Mouse (Mus musculus): ENCODE measurements around the gene Mpo. TPM values are rescaled to one million over a fixed set of nuclear protein-coding genes. Genes with fewer than 3 reads are reported as not detected.
A peak's percentile ranks its signal among the peaks of the same experiment; 100 is the strongest.

The Mpo gene
- polyA plus RNA-seq, 1 experiment from 2014 or later: 1.7 TPM

DNA sequence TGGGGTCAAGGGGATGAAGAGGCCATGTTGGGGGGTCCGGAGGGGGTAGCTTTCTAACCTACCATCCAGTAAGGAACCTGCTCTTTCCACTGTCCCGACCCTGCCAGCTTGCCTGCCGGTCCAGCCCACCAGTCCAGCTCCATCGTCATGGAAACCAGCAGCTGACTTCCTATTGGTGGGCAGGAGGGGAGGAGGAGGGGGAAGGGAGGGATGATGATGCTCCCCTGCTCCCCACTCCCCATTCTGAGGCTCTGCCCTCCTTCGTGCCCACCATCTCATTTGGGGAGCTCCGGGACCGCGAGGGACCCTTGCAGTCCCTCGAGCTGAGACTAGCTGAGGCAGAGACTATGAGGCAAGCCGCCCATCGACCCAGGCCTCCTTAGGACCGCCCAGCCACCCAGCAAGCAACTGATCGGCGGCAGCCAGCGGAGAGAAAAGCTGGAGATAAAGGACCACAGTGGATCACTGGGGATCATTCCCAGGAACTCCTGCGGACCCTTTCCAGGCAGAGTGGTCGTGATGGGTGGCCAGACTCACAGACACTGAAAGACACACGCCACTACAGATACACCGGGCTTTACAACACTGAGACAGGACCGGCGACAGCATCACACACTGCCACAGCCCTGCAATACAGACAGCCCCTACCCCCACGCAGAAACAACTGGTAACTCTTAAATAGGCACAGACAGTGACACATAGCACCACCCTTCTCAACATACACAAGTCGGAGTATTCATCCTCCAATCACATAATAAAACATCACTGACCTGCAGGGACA is 32.9 kb upstream of the Mpo start, which contains the start of gene Tspoap1:
Tspoap1 (plus strand) TSS at position 241 of the 781 bp plus-strand sequence.
- H3K9me3 ChIP-seq (replicated peaks): no peaks in the 10 kb centered on the region
- peak within 1 kb of the TSS; percentile 85 for H3K9ac ChIP-seq
- peak within 1 kb of the TSS; percentile 71 for H3K4me3 ChIP-seq
- no peaks in the 10 kb centered on the region for H3K36me3 ChIP-seq
- peak; percentile 72 for ATAC-seq (ENCODE audit: low FRiP score)
- H3K4me1 ChIP-seq: peaks cover 45% of the 10 kb centered on the region
- WGBS: 7% methylated on average over 23 of the region's 23 CpGs
- H3K27me3 ChIP-seq: peaks cover 58% of the 10 kb centered on the region
- H3K4me2 ChIP-seq (replicated peaks): peak within 1 kb of the TSS; percentile 97
- H3K27ac ChIP-seq: peak within 1 kb of the TSS; percentile 84

DNA sequence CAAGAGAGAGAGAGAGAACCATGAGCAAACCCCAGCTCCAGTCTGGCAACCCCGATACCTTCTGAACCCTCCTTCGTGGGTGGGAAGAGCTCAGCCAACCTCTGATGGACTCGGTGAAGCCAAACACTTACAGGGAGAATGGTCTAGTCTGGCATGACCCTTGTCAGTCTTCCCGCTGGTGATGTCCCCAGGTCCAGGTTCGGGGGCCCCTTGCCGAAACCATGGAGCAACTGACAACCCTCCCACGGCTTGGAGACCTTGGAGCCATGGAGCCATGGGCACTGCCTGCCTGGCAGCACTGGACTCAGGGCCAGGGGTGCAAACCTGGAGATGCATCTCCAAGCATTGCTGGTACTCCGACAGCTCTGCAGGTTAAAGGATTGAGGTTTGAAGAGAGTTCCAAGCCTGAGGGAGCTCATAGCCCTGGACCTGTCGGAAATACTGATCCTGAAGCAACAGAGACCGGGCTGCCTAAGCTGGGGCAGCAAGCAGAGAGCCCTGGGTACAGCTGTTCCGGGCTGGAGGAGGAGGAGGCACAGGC is 32.1 kb upstream of the Mpo start:
- Histone ChIP-seq H3K9me3 (replicated peaks) (no peaks in the 10 kb centered on the region), H3K36me3 (no peaks in the 10 kb centered on the region), H3K4me2 (replicated peaks) (peak overlapping the region; percentile 97), H3K27ac (no peak overlapping the region), H3K4me3 (peak overlapping the region; percentile 71), H3K27me3 (peaks cover 65% of the 10 kb centered on the region), H3K9ac (peak overlapping the region; percentile 85), H3K4me1 (peaks cover 45% of the 10 kb centered on the region)
- 67% methylated on average over 11 of the region's 11 CpGs for WGBS
- no peak for ATAC-seq (ENCODE audit: low FRiP score)

DNA sequence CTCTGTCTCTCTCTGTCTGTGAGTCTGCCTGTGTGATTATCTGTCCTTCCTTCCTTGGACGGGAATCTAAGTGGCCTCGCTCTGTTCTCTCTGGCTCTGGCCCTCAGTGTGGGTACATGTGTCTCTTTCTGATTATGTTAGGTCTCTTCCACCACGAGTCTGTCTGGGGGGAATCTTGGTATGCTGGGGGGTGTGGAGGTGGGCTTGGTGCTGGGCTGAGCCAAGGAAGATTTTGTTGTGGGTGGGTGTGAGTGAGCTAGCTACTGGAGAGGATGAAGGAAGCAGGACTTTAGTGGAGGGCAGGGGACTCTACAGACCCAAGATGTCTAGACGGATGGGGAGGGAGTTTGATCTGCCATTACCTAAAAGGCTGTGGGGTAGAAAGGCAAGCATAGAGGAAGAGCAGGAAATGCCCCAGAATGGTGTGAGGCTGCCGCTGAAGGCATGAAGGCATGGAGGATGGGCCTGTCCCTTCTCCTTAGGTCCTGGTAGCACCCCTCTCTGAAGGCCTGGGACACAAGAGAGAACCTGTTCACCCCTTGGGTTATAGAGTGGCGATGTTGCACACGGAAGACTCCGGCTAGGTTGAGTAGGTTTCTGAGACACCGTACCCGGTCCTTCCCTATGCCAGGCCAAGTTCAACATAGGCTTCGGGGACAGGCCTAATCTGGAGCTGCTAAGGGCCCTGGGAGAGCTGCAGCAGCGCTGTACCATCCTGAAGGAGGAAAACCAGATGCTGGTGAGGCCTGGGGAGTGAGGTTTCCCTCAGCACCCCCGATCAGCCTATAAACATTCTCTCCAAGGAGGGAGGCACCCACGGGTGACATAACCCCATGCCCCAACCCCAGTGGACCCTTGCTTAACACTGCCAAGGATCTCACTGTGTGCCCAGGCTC is 31.3 kb upstream of the Mpo start:
- Histone ChIP-seq H3K9me3 (replicated peaks) (no peaks in the 10 kb centered on the region), H3K4me1 (peaks cover 45% of the 10 kb centered on the region), H3K9ac (peak overlapping the region; percentile 85), H3K27ac (no peak overlapping the region), H3K4me2 (replicated peaks) (peak overlapping the region; percentile 97), H3K4me3 (peak overlapping the region; percentile 71), H3K27me3 (peaks cover 70% of the 10 kb centered on the region), H3K36me3 (no peaks in the 10 kb centered on the region)
- 75% methylated on average over 14 of the region's 14 CpGs for WGBS
- no peak for ATAC-seq (ENCODE audit: low FRiP score)

DNA sequence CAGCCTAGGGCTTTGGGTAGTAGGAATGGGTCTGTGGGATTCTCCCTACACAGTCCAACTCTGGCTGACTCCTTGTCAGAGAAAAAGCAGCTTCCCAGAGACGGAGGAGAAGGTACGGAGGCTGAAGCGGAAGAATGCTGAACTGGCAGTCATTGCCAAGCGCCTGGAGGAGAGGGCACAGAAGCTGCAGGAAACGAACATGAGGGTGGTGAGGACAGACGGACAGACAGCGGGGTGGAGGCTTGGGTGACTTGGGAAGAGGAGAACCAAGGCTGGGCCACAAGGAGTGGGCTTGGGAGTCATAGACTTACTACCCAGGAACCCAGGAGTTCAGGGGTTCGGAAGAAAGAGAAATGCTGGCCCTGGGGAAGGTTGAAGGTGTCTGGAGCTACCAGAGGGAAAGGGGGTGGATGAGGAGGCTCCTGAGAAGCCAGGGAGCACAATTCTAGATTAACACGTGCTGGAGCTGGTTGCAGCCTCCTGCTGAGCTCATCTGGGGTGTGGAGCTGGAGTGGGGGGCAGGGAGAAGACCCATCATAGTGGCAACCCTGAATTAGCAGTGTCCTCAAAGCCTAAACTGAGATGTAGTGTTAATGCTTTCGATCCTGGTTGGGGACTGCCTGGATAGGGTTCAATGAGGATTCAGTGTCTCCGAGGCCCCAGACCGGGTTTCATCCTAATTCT is 30.5 kb upstream of the Mpo start:
- Histone ChIP-seq H3K4me1 (peaks cover 45% of the 10 kb centered on the region), H3K27me3 (peaks cover 70% of the 10 kb centered on the region), H3K9me3 (replicated peaks) (no peaks in the 10 kb centered on the region), H3K4me3 (peak overlapping the region; percentile 71), H3K36me3 (no peaks in the 10 kb centered on the region), H3K9ac (peak overlapping the region; percentile 85), H3K27ac (peak overlapping the region; percentile 83), H3K4me2 (replicated peaks) (peak overlapping the region; percentile 97)
- ATAC-seq (ENCODE audit: low FRiP score): no peak
- 40% methylated on average over 12 of the region's 12 CpGs for WGBS

DNA sequence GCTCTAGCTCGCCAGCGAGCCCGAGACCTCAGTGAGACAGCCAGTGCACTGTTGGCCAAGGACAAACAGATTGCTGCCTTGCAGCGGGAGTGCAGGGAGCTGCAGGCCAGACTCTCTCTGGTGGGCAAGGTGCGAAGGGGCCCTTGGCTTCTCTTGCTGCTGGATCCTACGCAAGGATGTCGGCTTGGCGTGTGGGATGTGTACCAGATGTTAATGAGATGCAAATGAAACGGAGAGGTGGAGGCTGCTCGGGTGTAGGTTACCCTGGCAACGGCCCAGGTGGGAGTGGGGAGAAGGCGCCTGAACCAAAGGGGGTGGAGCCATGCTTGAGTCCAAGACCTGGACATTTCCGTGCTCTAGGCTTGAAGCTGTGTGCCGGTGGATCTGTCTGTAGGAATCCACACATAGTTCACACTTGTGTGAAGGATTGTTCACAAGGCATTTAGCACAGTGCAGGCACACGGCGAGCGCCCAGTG is 29.8 kb upstream of the Mpo start:
- peaks cover 45% of the 10 kb centered on the region for H3K4me1 ChIP-seq
- H3K9me3 ChIP-seq (replicated peaks): no peaks in the 10 kb centered on the region
- ATAC-seq (ENCODE audit: low FRiP score): peak; percentile 71
- H3K4me3 ChIP-seq: peak overlapping the region; percentile 71
- H3K36me3 ChIP-seq: peaks cover 5% of the 10 kb centered on the region; the same call in 1 of the 2 replicates
- peak overlapping the region; percentile 97 for H3K4me2 ChIP-seq (replicated peaks)
- H3K9ac ChIP-seq: peak overlapping the region; percentile 85
- WGBS: 1% methylated on average over 17 of the region's 17 CpGs
- H3K27ac ChIP-seq: peak overlapping the region; percentile 83
- peaks cover 70% of the 10 kb centered on the region for H3K27me3 ChIP-seq

DNA sequence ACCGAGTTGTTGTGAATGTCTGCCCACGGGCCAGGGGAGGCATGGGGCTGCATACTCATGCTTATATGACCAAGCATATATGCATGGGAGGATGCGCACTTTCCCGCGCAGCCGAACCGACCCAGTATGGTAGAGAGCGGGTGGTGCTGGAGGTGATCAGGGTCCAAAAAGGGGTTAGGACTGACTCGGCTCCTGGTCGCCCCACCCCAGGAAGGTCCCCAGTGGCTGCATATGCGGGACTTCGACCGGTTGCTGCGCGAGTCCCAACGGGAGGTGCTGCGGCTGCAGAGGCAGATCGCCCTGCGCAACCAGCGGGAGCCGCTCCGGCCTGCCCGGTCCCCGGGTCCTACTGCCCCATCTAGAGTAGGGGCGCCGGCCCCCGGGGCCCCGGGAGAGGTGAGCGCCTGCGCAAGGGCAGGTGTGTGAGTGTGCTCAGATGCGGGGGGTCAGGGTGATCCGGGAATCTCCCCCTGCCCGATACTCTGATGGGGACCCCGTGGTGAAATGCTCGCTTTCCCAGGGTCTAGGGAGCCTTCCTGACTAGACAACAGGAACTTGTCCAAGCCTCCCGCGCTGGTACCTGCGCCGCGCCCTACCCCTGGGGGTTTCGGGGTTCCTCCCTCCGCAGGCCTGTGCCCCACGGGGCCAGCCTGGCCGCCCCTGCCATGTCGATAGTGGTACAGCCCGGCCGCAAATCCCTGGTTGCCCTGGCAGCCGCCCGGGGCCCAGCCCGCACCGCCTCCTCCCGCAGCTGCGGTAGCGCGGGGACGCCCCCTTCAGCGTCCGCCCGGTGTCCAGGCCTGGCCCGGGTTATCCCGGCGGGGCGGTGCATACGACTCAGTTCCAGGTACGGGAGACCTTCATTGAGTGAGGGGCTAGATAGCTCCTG is 29.1 kb upstream of the Mpo start:
- peak overlapping the region; percentile 97 for H3K4me2 ChIP-seq (replicated peaks)
- H3K9ac ChIP-seq: peak overlapping the region; percentile 85
- H3K4me3 ChIP-seq: peak overlapping the region; percentile 71
- H3K9me3 ChIP-seq (replicated peaks): no peaks in the 10 kb centered on the region
- H3K4me1 ChIP-seq: peaks cover 45% of the 10 kb centered on the region
- H3K27ac ChIP-seq: peak overlapping the region; percentile 83
- peak; percentile 39 for ATAC-seq (ENCODE audit: low FRiP score)
- H3K27me3 ChIP-seq: peaks cover 67% of the 10 kb centered on the region
- WGBS: under 1% methylated on average over 64 of the region's 65 CpGs
- H3K36me3 ChIP-seq: peaks cover 6% of the 10 kb centered on the region; the same call in 1 of the 2 replicates

DNA sequence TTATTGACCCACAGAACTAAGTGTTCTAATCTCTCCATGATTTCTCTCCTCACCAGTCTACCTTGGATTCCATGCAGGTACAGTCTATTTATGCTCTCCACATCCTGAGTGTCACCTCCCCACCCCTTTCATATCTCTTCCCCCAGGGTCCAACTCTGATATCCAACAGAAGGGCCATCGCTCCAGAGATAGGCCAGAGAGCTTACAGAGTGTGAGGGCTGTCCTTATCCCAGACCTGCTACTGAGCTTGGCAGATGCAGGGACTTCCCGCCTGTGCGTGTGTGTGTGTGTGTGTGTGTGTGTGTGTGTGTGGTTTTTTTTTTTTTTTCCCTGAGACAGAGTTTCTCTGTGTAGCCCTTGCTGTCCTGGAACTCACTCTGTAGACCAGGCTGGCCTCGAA is 24.6 kb upstream of the Mpo start:
- peaks cover 34% of the 10 kb centered on the region for H3K36me3 ChIP-seq
- H3K27ac ChIP-seq: no peak overlapping the region
- H3K9me3 ChIP-seq (replicated peaks): no peaks in the 10 kb centered on the region
- no peak overlapping the region for H3K9ac ChIP-seq
- 88% methylated on average over 4 of the region's 4 CpGs for WGBS
- peaks cover 16% of the 10 kb centered on the region for H3K4me1 ChIP-seq
- H3K4me3 ChIP-seq: no peak overlapping the region
- no peak overlapping the region for H3K4me2 ChIP-seq (replicated peaks)
- ATAC-seq (ENCODE audit: low FRiP score): no peak
- H3K27me3 ChIP-seq: peaks cover 33% of the 10 kb centered on the region

DNA sequence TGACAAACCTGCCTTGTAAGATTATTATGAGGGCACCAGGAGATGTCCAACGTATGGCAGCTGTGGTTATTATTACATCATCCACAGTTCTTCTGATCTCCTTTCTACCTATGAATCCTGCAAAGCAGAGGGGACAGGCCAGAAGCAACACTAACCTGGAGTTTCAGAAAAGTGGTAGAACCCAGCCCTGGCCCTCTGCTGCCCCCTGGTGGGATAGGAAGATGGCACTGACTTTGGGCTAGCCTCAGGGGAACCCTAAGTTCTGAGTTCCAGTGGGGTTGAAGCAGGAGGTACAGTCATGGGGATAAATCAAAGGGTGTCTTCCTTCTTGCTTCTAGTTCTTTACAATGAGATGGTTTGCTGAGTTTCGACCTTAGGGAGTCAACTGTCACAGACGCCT is 22.4 kb upstream of the Mpo start:
- no peaks in the 10 kb centered on the region for H3K9me3 ChIP-seq (replicated peaks)
- no peak overlapping the region for H3K27ac ChIP-seq
- peaks cover 39% of the 10 kb centered on the region for H3K36me3 ChIP-seq
- ATAC-seq (ENCODE audit: low FRiP score): no peak
- H3K4me1 ChIP-seq: no peaks in the 10 kb centered on the region
- peaks cover 12% of the 10 kb centered on the region for H3K27me3 ChIP-seq
- no peak overlapping the region for H3K4me3 ChIP-seq
- WGBS: 58% methylated on average over 3 of the region's 3 CpGs
- no peak overlapping the region for H3K4me2 ChIP-seq (replicated peaks)
- no peak overlapping the region for H3K9ac ChIP-seq

DNA sequence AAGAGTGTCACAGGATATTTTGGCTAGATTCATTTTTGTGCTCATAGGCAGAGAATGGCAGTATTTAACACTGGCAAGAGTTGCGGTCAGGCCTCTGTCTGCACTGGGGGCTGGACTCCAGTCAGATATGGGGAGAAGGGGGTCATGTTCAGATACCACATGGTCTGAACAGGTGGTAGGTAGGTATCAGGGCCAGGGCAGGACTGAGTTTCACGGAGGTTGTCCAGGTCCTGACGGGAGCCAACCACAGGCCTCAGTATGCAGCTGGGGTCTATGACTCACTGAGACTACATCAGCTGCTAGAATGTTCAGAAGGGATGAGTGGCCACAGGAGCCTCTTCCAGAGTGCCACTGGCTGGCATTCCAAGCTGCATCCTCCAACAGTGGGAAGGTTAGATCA is 21.0 kb upstream of the Mpo start:
- H3K4me3 ChIP-seq: no peak overlapping the region
- no peaks in the 10 kb centered on the region for H3K4me1 ChIP-seq
- ATAC-seq (ENCODE audit: low FRiP score): no peak
- WGBS: 91% methylated on average over 3 of the region's 3 CpGs
- H3K4me2 ChIP-seq (replicated peaks): no peak overlapping the region
- H3K9ac ChIP-seq: no peak overlapping the region
- H3K27me3 ChIP-seq: peaks cover 14% of the 10 kb centered on the region; the same call in 1 of the 2 replicates
- H3K27ac ChIP-seq: no peak overlapping the region
- no peaks in the 10 kb centered on the region for H3K9me3 ChIP-seq (replicated peaks)
- peaks cover 39% of the 10 kb centered on the region for H3K36me3 ChIP-seq

DNA sequence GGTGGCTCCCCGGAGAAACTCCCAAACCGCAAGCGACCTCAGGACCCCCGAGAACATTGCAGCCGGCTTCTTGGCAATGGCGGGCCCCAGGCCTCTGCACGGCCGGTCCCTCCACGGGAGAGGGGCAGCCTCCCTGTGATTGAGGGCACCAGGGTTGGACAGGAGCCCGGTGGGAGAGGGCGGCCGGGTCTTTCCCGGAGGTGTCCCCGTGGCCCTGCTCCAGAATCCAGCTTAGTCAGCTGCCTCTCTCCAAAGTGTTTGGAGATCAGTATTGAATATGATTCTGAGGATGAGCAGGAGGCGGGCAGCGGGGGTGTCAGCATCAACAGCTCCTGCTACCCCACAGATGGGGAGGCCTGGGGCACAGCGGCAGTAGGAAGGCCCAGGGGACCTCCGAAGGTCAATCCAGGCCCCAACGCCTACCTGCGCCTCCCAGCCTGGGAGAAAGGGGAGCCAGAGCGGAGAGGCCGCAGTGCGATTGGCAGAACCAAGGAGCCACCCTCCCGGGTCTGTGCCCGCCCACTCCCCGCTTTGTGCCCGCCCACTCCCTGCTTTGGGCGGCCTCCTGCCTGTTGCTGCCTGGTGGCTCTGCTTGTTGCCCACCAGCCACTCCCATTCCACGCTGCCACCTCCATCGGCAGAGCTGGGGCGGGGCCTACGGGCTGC is 15.1 kb upstream of the Mpo start:
- H3K36me3 ChIP-seq: 0 out of 2 replicates have a peak, but pooled peaks cover 8% of the 10 kb centered on the region
- no peak overlapping the region for H3K27ac ChIP-seq
- peak overlapping the region; percentile 62 for H3K4me2 ChIP-seq (replicated peaks)
- peaks cover 15% of the 10 kb centered on the region for H3K4me1 ChIP-seq
- H3K4me3 ChIP-seq: peak overlapping the region; percentile 29
- peak overlapping the region; percentile 59 for H3K9ac ChIP-seq
- no peaks in the 10 kb centered on the region for H3K9me3 ChIP-seq (replicated peaks)
- WGBS: 5% methylated on average over 32 of the region's 32 CpGs
- peaks cover 27% of the 10 kb centered on the region; the same call in 1 of the 2 replicates for H3K27me3 ChIP-seq
- ATAC-seq (ENCODE audit: low FRiP score): peak; percentile 70
